8 mouse cellular contexts compared by ENCODE assay signal in genomic region chr16:31191818-31192217, GRCm38 (mm10). TPM values are rescaled to one million over a fixed set of nuclear protein-coding genes. Genes with fewer than 3 reads are reported as not detected.
DNase-seq lines count a peak whose midpoint lies in the region; ATAC-seq and TF ChIP-seq lines count a peak whose summit lies in the region.

No protein-coding gene starts in this region.

- no peaks in the 10 kb centered on the region for H3K27me3 ChIP-seq in hindbrain, embryonic 13.5 days

- no peak for DNase-seq in left cerebral cortex, adult 2 months (ENCODE audit: extremely low spot score in 1 of 2, low spot score in 2 of 2)
- DNase-seq in left cerebral cortex, postnatal 14 days (ENCODE audit: low spot score in 2 of 2), result no peak
- DNase-seq in induced T-regulatory cell, adult 2 months (ENCODE audit: low read depth), result peak; percentile 68
- peak; percentile 55 to 62 for DNase-seq in thymus, postnatal 36 days
- no peak for DNase-seq in left cerebral cortex, adult 9 months (ENCODE audit: low spot score in 2 of 2)
- no peak for DNase-seq in kidney, adult 8-10 months

- ATAC-seq in megakaryocyte progenitor cell, adult 5-6 weeks (replicated peaks; ENCODE audit: poor library complexity), result peak; percentile 92
- ATAC-seq in hindbrain, embryonic 13.5 days (ENCODE audit: low FRiP score), result no peak

- peaks cover 40% of the 10 kb centered on the region for H3K4me1 ChIP-seq in hindbrain, embryonic 13.5 days (replicated peaks)

- peak overlapping the region; percentile 44; the same call in 1 of the 2 replicates for H3K27ac ChIP-seq in left cerebral cortex, adult 2 months
- H3K27ac ChIP-seq in hindbrain, embryonic 13.5 days, result no peak overlapping the region

- no peaks in the 10 kb centered on the region for H3K36me3 ChIP-seq in hindbrain, embryonic 13.5 days

- no peaks in the 10 kb centered on the region for H3K9me3 ChIP-seq in hindbrain, embryonic 13.5 days

- no peak overlapping the region for H3K4me3 ChIP-seq in left cerebral cortex, adult 2 months
- H3K4me3 ChIP-seq in hindbrain, embryonic 13.5 days, result no peak overlapping the region

- no peak overlapping the region for H3K4me2 ChIP-seq in hindbrain, embryonic 13.5 days

- intact Hi-C loops in left cerebral cortex, adult 2 months (cut with DNase I), result no loop called here
- intact Hi-C loops in left cerebral cortex, postnatal 14 days (cut with DNase I), result no loop called here

- no peak for TF ChIP-seq CTCF in left cerebral cortex, adult 2 months (IDR thresholded peaks at IDR 0.05)

- H3K9ac ChIP-seq in hindbrain, embryonic 13.5 days, result no peak overlapping the region

- 71% methylated on average over 6 of the region's 6 CpGs for WGBS in hindbrain, embryonic 13.5 days

RNA-seq across cellular contexts. Expression of gene Acap2, which starts 9.2 kb away (rescaled TPM):
- 100 to 1,000 TPM; 111 to 112 TPM for total RNA-seq in left cerebral cortex, adult 2 months (2021)
- 10 to 100 TPM; 90.5 to 99.9 TPM for total RNA-seq in left cerebral cortex, postnatal 14 days (2021)
- total RNA-seq in megakaryocyte progenitor cell, adult 5-6 weeks (2015), result 30.1 and 30.7 TPM in 2 replicates
- total RNA-seq in megakaryocyte progenitor cell, adult 5-6 weeks (2017), result 39.4 and 46.9 TPM in 2 replicates
- 11.7 and 12.4 TPM in 2 replicates for polyA plus RNA-seq in hindbrain, embryonic 13.5 days (2015; fragmentation: Nextera tagmentation; extraction: Ambion mirVana)

Comparison
In these comparisons a context has a peak if more than half of its experiments do, and no peak if none do; other contexts are left out.
1. DNase-seq: peak in induced T-regulatory cell, adult 2 months (single experiment) and thymus, postnatal 36 days (2 of 2); none in left cerebral cortex, adult 2 months (0 of 2), left cerebral cortex, postnatal 14 days (0 of 2), left cerebral cortex, adult 9 months (0 of 2) and kidney, adult 8-10 months (0 of 2).